In the genomic region with DNA sequence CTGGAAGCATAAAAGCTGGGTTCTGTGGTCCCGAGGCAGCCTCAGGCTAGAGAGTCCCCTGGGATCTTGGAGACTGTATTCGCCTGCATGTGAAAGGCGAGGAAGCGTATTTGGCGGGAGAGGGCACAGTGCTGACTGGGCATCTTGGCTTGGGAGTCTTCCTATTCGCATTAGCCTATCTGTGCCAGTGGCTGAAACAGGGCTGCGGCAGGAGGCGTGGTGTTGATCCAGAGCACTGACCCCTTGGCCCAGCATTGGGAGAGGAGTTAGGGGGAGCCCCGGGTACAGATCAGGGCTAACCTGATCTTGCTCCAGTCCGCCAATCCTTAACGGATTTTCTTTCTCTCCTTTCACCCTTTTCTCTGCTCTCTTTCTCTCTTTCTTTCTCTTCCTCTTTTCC, we compare ENCODE assay signal across 9 mouse cellular contexts. TPM values are rescaled to one million over a fixed set of nuclear protein-coding genes. Genes with fewer than 3 reads are reported as not detected.
DNase-seq lines count a peak whose midpoint lies in the region; ATAC-seq lines count a peak whose summit lies in the region.
"Had no signal": no experiment of that assay in that cellular context is flagged by ENCODE, and none has a peak within 500 bp of the region (broad histone marks: within the 10 kb centered on the region; RNA-seq: fewer than 3 reads in every experiment).

No protein-coding gene starts in this region.

- H3K4me3 ChIP-seq in intestine, embryonic 15.5 days (replicated peaks), result no peak overlapping the region
- H3K4me3 ChIP-seq in intestine, embryonic 16.5 days (ENCODE audit: low read length), result no peak overlapping the region
- H3K4me3 ChIP-seq in embryonic facial prominence, embryonic 14.5 days (ENCODE audit: low read depth, low read length), result peak overlapping the region; percentile 32; the same call in 1 of the 2 replicates
- H3K4me3 ChIP-seq in midbrain, embryonic 12.5 days, result peak overlapping the region; percentile 77

- H3K4me1 ChIP-seq in intestine, embryonic 15.5 days (replicated peaks), result 0 out of 2 replicates have a peak, but pooled peaks cover 3% of the 10 kb centered on the region
- H3K4me1 ChIP-seq in intestine, embryonic 16.5 days (ENCODE audit: control insufficient read depth, insufficient read depth, low read length), result peaks cover 3% of the 10 kb centered on the region; the same call in 1 of the 2 replicates
- 0 out of 2 replicates have a peak, but pooled peaks cover 4% of the 10 kb centered on the region for H3K4me1 ChIP-seq in embryonic facial prominence, embryonic 14.5 days (ENCODE audit: control insufficient read depth, insufficient read depth, low read length)
- peaks cover 13% of the 10 kb centered on the region; the same call in 1 of the 2 replicates for H3K4me1 ChIP-seq in midbrain, embryonic 12.5 days

- H3K27ac ChIP-seq in intestine, embryonic 15.5 days, result no peak overlapping the region
- no peak overlapping the region for H3K27ac ChIP-seq in intestine, embryonic 16.5 days (ENCODE audit: low read length)
- H3K27ac ChIP-seq in embryonic facial prominence, embryonic 14.5 days (replicated peaks; ENCODE audit: low read depth, low read length), result no peak overlapping the region
- peak overlapping the region; percentile 69; the same call in 1 of the 2 replicates for H3K27ac ChIP-seq in midbrain, embryonic 12.5 days (replicated peaks)

- peak; percentile 68 for DNase-seq in brain, adult 2 months (ENCODE audit: low read depth, low spot score)
- no peak for DNase-seq in embryonic facial prominence, embryonic 14.5 days (ENCODE audit: low spot score)
- DNase-seq in adrenal gland, postnatal 14 days, result no peak
- DNase-seq in left cerebral cortex, postnatal 36 days (ENCODE audit: low spot score in 2 of 2), result no peak
- no peak for DNase-seq in right cerebral cortex, postnatal 10 days (ENCODE audit: low spot score in 2 of 2)

- H3K4me2 ChIP-seq in intestine, embryonic 15.5 days (replicated peaks), result peak overlapping the region; percentile 54
- no peak overlapping the region for H3K4me2 ChIP-seq in intestine, embryonic 16.5 days (ENCODE audit: low read depth, low read length)
- H3K4me2 ChIP-seq in embryonic facial prominence, embryonic 14.5 days (ENCODE audit: low read depth, low read length), result peak overlapping the region; percentile 46; the same call in 1 of the 2 replicates
- peak overlapping the region; percentile 80 for H3K4me2 ChIP-seq in midbrain, embryonic 12.5 days (replicated peaks)

- no peak overlapping the region for H3K9ac ChIP-seq in intestine, embryonic 15.5 days
- no peak overlapping the region for H3K9ac ChIP-seq in intestine, embryonic 16.5 days (ENCODE audit: low read depth, low read length)
- H3K9ac ChIP-seq in embryonic facial prominence, embryonic 14.5 days (ENCODE audit: low read depth, low read length), result no peak overlapping the region
- peak overlapping the region; percentile 86 for H3K9ac ChIP-seq in midbrain, embryonic 12.5 days (replicated peaks)

- 10% methylated on average over 11 of the region's 11 CpGs for WGBS in intestine, embryonic 15.5 days
- 13% methylated on average over 11 of the region's 11 CpGs for WGBS in intestine, embryonic 16.5 days
- 4% methylated on average over 10 of the region's 11 CpGs for WGBS in embryonic facial prominence, embryonic 14.5 days
- WGBS in midbrain, embryonic 12.5 days, result 2% methylated on average over 11 of the region's 11 CpGs

- intact Hi-C loops in left cerebral cortex, postnatal 36 days (cut with DNase I), result no loop called here

- no peak for ATAC-seq in intestine, embryonic 15.5 days
- ATAC-seq in intestine, embryonic 16.5 days, result no peak
- ATAC-seq in embryonic facial prominence, embryonic 14.5 days (ENCODE audit: low read depth), result peak; percentile 30; the same call in 1 of the 2 replicates
- peak; percentile 84 for ATAC-seq in midbrain, embryonic 12.5 days (ENCODE audit: low FRiP score, low read depth)

- no peaks in the 10 kb centered on the region for H3K36me3 ChIP-seq in intestine, embryonic 15.5 days
- no peaks in the 10 kb centered on the region for H3K36me3 ChIP-seq in intestine, embryonic 16.5 days (ENCODE audit: control insufficient read depth, insufficient read depth, low read length)
- H3K36me3 ChIP-seq in embryonic facial prominence, embryonic 14.5 days (ENCODE audit: control insufficient read depth, insufficient read depth, low read length), result no peaks in the 10 kb centered on the region
- no peaks in the 10 kb centered on the region for H3K36me3 ChIP-seq in midbrain, embryonic 12.5 days
- H3K36me3 ChIP-seq: G1E had no signal

- peaks cover 28% of the 10 kb centered on the region for H3K27me3 ChIP-seq in intestine, embryonic 15.5 days (replicated peaks)
- H3K27me3 ChIP-seq in intestine, embryonic 16.5 days (replicated peaks; ENCODE audit: control insufficient read depth, insufficient read depth, low read length), result peaks cover 25% of the 10 kb centered on the region
- H3K27me3 ChIP-seq in embryonic facial prominence, embryonic 14.5 days (replicated peaks; ENCODE audit: control insufficient read depth, insufficient read depth, low read length), result peaks cover 38% of the 10 kb centered on the region
- no peaks in the 10 kb centered on the region for H3K27me3 ChIP-seq in midbrain, embryonic 12.5 days

- no peaks in the 10 kb centered on the region for H3K9me3 ChIP-seq in intestine, embryonic 15.5 days
- H3K9me3 ChIP-seq in intestine, embryonic 16.5 days (ENCODE audit: control insufficient read depth, low read length), result no peaks in the 10 kb centered on the region
- no peaks in the 10 kb centered on the region for H3K9me3 ChIP-seq in embryonic facial prominence, embryonic 14.5 days (ENCODE audit: control insufficient read depth, low read length)
- no peaks in the 10 kb centered on the region for H3K9me3 ChIP-seq in midbrain, embryonic 12.5 days

RNA-seq across cellular contexts. Expression of a gene that starts 28.7 kb away (rescaled TPM):
- 7.2 and 7.5 TPM in 2 replicates for polyA plus RNA-seq in intestine, embryonic 15.5 days (2015; fragmentation: Nextera tagmentation; extraction: Ambion mirVana)
- 5.0 and 6.0 TPM in 2 replicates for polyA plus RNA-seq in intestine, embryonic 16.5 days (2015; fragmentation: Nextera tagmentation; extraction: Ambion mirVana)
- 12.4 and 14.5 TPM in 2 replicates for polyA plus RNA-seq in embryonic facial prominence, embryonic 14.5 days (2014; fragmentation: Nextera tagmentation; extraction: Ambion mirVana)
- 20.1 and 23.2 TPM in 2 replicates for polyA plus RNA-seq in midbrain, embryonic 12.5 days (2016; fragmentation: Nextera tagmentation; extraction: Ambion mirVana)
- total RNA-seq in adrenal gland, postnatal 14 days (2021), result 9.5 and 10.6 TPM in 2 replicates
- total RNA-seq in left cerebral cortex, postnatal 36 days (2021), result 100 to 1,000 TPM; 499 to 557 TPM
- polyA plus RNA-seq: G1E had no signal

Comparison
In these comparisons a context has a peak if more than half of its experiments do, and no peak if none do; other contexts are left out.
1. ATAC-seq: peak in embryonic facial prominence, embryonic 14.5 days (single experiment) and midbrain, embryonic 12.5 days (single experiment); none in intestine, embryonic 15.5 days (single experiment) and intestine, embryonic 16.5 days (single experiment).
2. H3K4me3 ChIP-seq: peak in embryonic facial prominence, embryonic 14.5 days (single experiment) and midbrain, embryonic 12.5 days (single experiment); none in intestine, embryonic 15.5 days (single experiment) and intestine, embryonic 16.5 days (single experiment).